Mouse (Mus musculus) 416B (cell line): ENCODE results near the gene Apol9a.
"Not testable (repeated sequence)": the region's sequence is repeated elsewhere in the genome, so short reads cannot be mapped to it uniquely, and the experiment has no call there.

Source experiments
- DNase-seq: peaks from one replicate; pipeline ENCODE4 v3.0.0; 2011; ENCODE audit warnings: low read depth

The Apol9a gene

GRCm38 (mm10) chr15:77411035-77411434 lies at the start of gene Apol9a:
Gene Apol9a, minus strand, starts transcription at chr15:77411135.
- DNase-seq, result not testable (repeated sequence)

- DNase-seq, result peak; percentile 5
Measured at GRCm38 (mm10) chr15:77449927-77450326, 39.0 kb upstream of the Apol9a start.

- DNase-seq, result not testable (repeated sequence)
Measured at GRCm38 (mm10) chr15:77447392-77447791, 36.5 kb upstream of the Apol9a start, which contains the start of gene Apol7b. Gene Apol7b, minus strand, starts transcription at chr15:77447492.

- DNase-seq, result not testable (repeated sequence)
Measured at GRCm38 (mm10) chr15:77445668-77446067, 34.7 kb upstream of the Apol9a start.

- DNase-seq, result not testable (repeated sequence)
Measured at GRCm38 (mm10) chr15:77444746-77445145, 33.8 kb upstream of the Apol9a start.

- DNase-seq, result not testable (repeated sequence)
Measured at GRCm38 (mm10) chr15:77428690-77429448, 17.9 kb upstream of the Apol9a start.

- not testable (repeated sequence) for DNase-seq
Measured at GRCm38 (mm10) chr15:77422925-77423324, 12.0 kb upstream of the Apol9a start.

- not testable (repeated sequence) for DNase-seq
Measured at GRCm38 (mm10) chr15:77419657-77420056, 8.7 kb upstream of the Apol9a start.

GRCm38 (mm10) chr15:77416655-77417333 lies 5.9 kb upstream of the Apol9a start:
- DNase-seq, result not testable (repeated sequence)

GRCm38 (mm10) chr15:77415653-77416052 lies 4.7 kb upstream of the Apol9a start:
- not testable (repeated sequence) for DNase-seq

GRCm38 (mm10) chr15:77412695-77413094 lies 1.8 kb upstream of the Apol9a start:
- peak; percentile 3 for DNase-seq

GRCm38 (mm10) chr15:77406370-77406769 lies 4.6 kb downstream of the Apol9a start:
- not testable (repeated sequence) for DNase-seq

GRCm38 (mm10) chr15:77399027-77399426 lies 11.9 kb downstream of the Apol9a start, which contains the start of gene Apol7a:
Gene Apol7a, minus strand, starts transcription at chr15:77399110.
- peak; percentile 2 for DNase-seq

- DNase-seq, result not testable (repeated sequence)
Measured at GRCm38 (mm10) chr15:77397450-77398132, 13.3 kb downstream of the Apol9a start.

- DNase-seq, result not testable (repeated sequence)
Measured at GRCm38 (mm10) chr15:77393832-77394231, 17.1 kb downstream of the Apol9a start.

GRCm38 (mm10) chr15:77387462-77387861 lies 23.5 kb downstream of the Apol9a start:
- DNase-seq, result no peak

- DNase-seq, result no peak
Measured at GRCm38 (mm10) chr15:77384340-77385030, 26.4 kb downstream of the Apol9a start.

- no peak for DNase-seq
Measured at GRCm38 (mm10) chr15:77382880-77383279, 28.1 kb downstream of the Apol9a start.

- DNase-seq, result no peak
Measured at GRCm38 (mm10) chr15:77382271-77382850, 28.6 kb downstream of the Apol9a start.

GRCm38 (mm10) chr15:77381481-77381880 lies 29.5 kb downstream of the Apol9a start:
- DNase-seq, result no peak

GRCm38 (mm10) chr15:77379921-77380320 lies 31.0 kb downstream of the Apol9a start:
- no peak for DNase-seq
